In genomic region chr11:75167643-75168589, GRCm38 (mm10) we compare ENCODE assay signal across 8 mouse cellular contexts. TPM values are rescaled to one million over a fixed set of nuclear protein-coding genes. Genes with fewer than 3 reads are reported as not detected.
A peak's percentile ranks its signal among the peaks of the same experiment; 100 is the strongest.
DNase-seq lines count a peak whose midpoint lies in the region; ATAC-seq and TF ChIP-seq lines count a peak whose summit lies in the region.

No protein-coding gene starts in this region.

- peaks cover 0 to 15% of the 10 kb centered on the region in 2 experiments; a peak in 2 of 4 replicates for H3K36me3 ChIP-seq in MEL (ENCODE audit: control insufficient read depth in 1 of 2, insufficient read depth in 2 of 2, low read length in 2 of 2)
- peaks cover 9% of the 10 kb centered on the region for H3K36me3 ChIP-seq in heart, adult 2 months (ENCODE audit: control insufficient read depth, insufficient read depth, low read length)
- H3K36me3 ChIP-seq in kidney, embryonic 15.5 days = peaks cover 32% of the 10 kb centered on the region
- H3K36me3 ChIP-seq in midbrain, embryonic 16.5 days (ENCODE audit: control insufficient read depth, insufficient read depth, low read length) = peaks cover 5% of the 10 kb centered on the region; the same call in 1 of the 2 replicates

- peak overlapping the region; percentile 85 for H3K9ac ChIP-seq in MEL (ENCODE audit: control insufficient read depth, low read depth, low read length, poor library complexity, severe bottlenecking)
- peak overlapping the region; percentile 85 for H3K9ac ChIP-seq in heart, adult 2 months (ENCODE audit: low read depth, low read length)
- peak overlapping the region; percentile 67 for H3K9ac ChIP-seq in kidney, embryonic 15.5 days
- H3K9ac ChIP-seq in midbrain, embryonic 16.5 days (ENCODE audit: low read depth, low read length) = peak overlapping the region; percentile 68

- H3K4me1 ChIP-seq in MEL (ENCODE audit: control insufficient read depth in 1 of 2, insufficient read depth in 2 of 2, low read length in 2 of 2) = peaks cover 0 to 22% of the 10 kb centered on the region in 2 experiments; a peak in 2 of 4 replicates
- H3K4me1 ChIP-seq in heart, adult 2 months (ENCODE audit: control insufficient read depth, insufficient read depth, low read length) = peaks cover 17% of the 10 kb centered on the region
- H3K4me1 ChIP-seq in kidney, embryonic 15.5 days = peaks cover 92% of the 10 kb centered on the region
- peaks cover 37% of the 10 kb centered on the region for H3K4me1 ChIP-seq in midbrain, embryonic 16.5 days (ENCODE audit: control insufficient read depth, insufficient read depth, low read length)

- no peak overlapping the region for H3K27ac ChIP-seq in MEL (ENCODE audit: control insufficient read depth, low read depth, low read length)
- peak overlapping the region; percentile 96 for H3K27ac ChIP-seq in heart, adult 2 months
- peak overlapping the region; percentile 95 for H3K27ac ChIP-seq in kidney, embryonic 15.5 days
- no peak overlapping the region; the same call in 1 of the 2 replicates for H3K27ac ChIP-seq in midbrain, embryonic 16.5 days (ENCODE audit: low read length)

- no peak for TF ChIP-seq RAD21 in MEL (IDR thresholded peaks at IDR 0.05; ENCODE audit: low read depth, low read length)

- WGBS in heart, adult 2 months = 15% methylated on average over 63 of the region's 63 CpGs
- 3% methylated on average over 54 of the region's 63 CpGs for WGBS in kidney, embryonic 15.5 days
- 5% methylated on average over 36 of the region's 63 CpGs for WGBS in midbrain, embryonic 16.5 days

- intact Hi-C loops in heart, adult 2 months (cut with DNase I) = loop anchor here (2.0 to 10.0 kb wide), 2 partner anchors 29 to 333 kb away; partner anchors contain the start of gene Mnt

- no peak for TF ChIP-seq EP300 in MEL (IDR thresholded peaks at IDR 0.05; ENCODE audit: low read depth in 1 of 2, low read length in 2 of 2)
- no peak for TF ChIP-seq EP300 in heart, adult 2 months (IDR thresholded peaks at IDR 0.05; ENCODE audit: insufficient read depth, low read depth, low read length)

- ATAC-seq in kidney, embryonic 15.5 days (replicated peaks; ENCODE audit: low FRiP score) = no peak
- no peak for ATAC-seq in midbrain, embryonic 16.5 days
- ATAC-seq in activated CD4-positive, CD25-positive, alpha-beta regulatory T cell, adult 4 months = no peak

- no peak; a peak in 1 of 4 replicates for TF ChIP-seq POLR2A in MEL (IDR thresholded peaks at IDR 0.05; ENCODE audit: control insufficient read depth in 1 of 2, insufficient read depth in 1 of 2, low read depth in 1 of 2, low read length in 2 of 2, poor library complexity in 1 of 2)
- TF ChIP-seq POLR2A in heart, adult 2 months (IDR thresholded peaks at IDR 0.05; ENCODE audit: insufficient read depth, low read depth, low read length) = peak; percentile 73

- peak overlapping the region; percentile 70 to 81 for H3K4me3 ChIP-seq in MEL (ENCODE audit: control insufficient read depth in 1 of 2, insufficient read depth in 1 of 2, low read depth in 2 of 2, low read length in 2 of 2)
- peak overlapping the region; percentile 65 for H3K4me3 ChIP-seq in heart, adult 2 months
- H3K4me3 ChIP-seq in kidney, embryonic 15.5 days (replicated peaks) = peak overlapping the region; percentile 72
- peak overlapping the region; percentile 51 for H3K4me3 ChIP-seq in midbrain, embryonic 16.5 days (ENCODE audit: low read depth, low read length)

- no peaks in the 10 kb centered on the region for H3K27me3 ChIP-seq in MEL (ENCODE audit: control insufficient read depth in 1 of 2, insufficient read depth in 2 of 2, low read length in 2 of 2)
- no peaks in the 10 kb centered on the region for H3K27me3 ChIP-seq in heart, adult 2 months (ENCODE audit: control insufficient read depth, insufficient read depth, low read length)
- peaks cover 92% of the 10 kb centered on the region for H3K27me3 ChIP-seq in kidney, embryonic 15.5 days
- peaks cover 54% of the 10 kb centered on the region for H3K27me3 ChIP-seq in midbrain, embryonic 16.5 days (ENCODE audit: control insufficient read depth, insufficient read depth, low read depth, low read length)

- H3K79me2 ChIP-seq in MEL (ENCODE audit: control insufficient read depth, insufficient read depth, low read length, poor library complexity) = peaks cover 32% of the 10 kb centered on the region
- no peaks in the 10 kb centered on the region; the same call in 1 of the 2 replicates for H3K79me2 ChIP-seq in heart, adult 2 months (replicated peaks; ENCODE audit: control insufficient read depth, insufficient read depth, low read length)

- H3K4me2 ChIP-seq in kidney, embryonic 15.5 days = peak overlapping the region; percentile 94
- peak overlapping the region; percentile 88 for H3K4me2 ChIP-seq in midbrain, embryonic 16.5 days (ENCODE audit: low read length)

- no peak for TF ChIP-seq CTCF in MEL (IDR thresholded peaks at IDR 0.05 in 2 of 3, conservative IDR thresholded peaks at IDR 0.05 in 1 of 3; ENCODE audit: control insufficient read depth in 1 of 3, insufficient read depth in 1 of 3, low read depth in 2 of 3, low read length in 3 of 3, poor library complexity in 1 of 3, severe bottlenecking in 1 of 3)
- TF ChIP-seq CTCF in heart, adult 2 months (IDR thresholded peaks at IDR 0.05) = no peak

- peak; percentile 74 to 75 for DNase-seq in heart, adult 18-20 months
- no peak for DNase-seq in heart, adult 8-10 months (ENCODE audit: low spot score)
- DNase-seq in MEL (ENCODE audit: low read depth, low spot score) = peak; percentile 55
- DNase-seq in heart, adult 2 months = peak; percentile 81 to 83
- DNase-seq in right cerebral cortex, adult 2 months (ENCODE audit: low spot score in 2 of 2) = no peak

- H3K9me3 ChIP-seq in MEL (replicated peaks; ENCODE audit: insufficient read depth, low read length) = no peaks in the 10 kb centered on the region
- no peaks in the 10 kb centered on the region for H3K9me3 ChIP-seq in kidney, embryonic 15.5 days (replicated peaks)
- H3K9me3 ChIP-seq in midbrain, embryonic 16.5 days (replicated peaks; ENCODE audit: control insufficient read depth, low read length, poor library complexity, severe bottlenecking) = no peaks in the 10 kb centered on the region

TF ChIP-seq in MEL, 35 proteins besides CTCF, POLR2A, EP300 and RAD21 (continues in another document):
- no peak for TF ChIP-seq NELFE (IDR thresholded peaks at IDR 0.05; ENCODE audit: low read depth, low read length)
- no peak for TF ChIP-seq MAFK (IDR thresholded peaks at IDR 0.05; ENCODE audit: borderline replicate concordance, low read depth, low read length)
- TF ChIP-seq BHLHE40 (IDR thresholded peaks at IDR 0.05; ENCODE audit: borderline replicate concordance, low read depth, low read length) = no peak
- no peak for TF ChIP-seq TAL1 (IDR thresholded peaks at IDR 0.05; ENCODE audit: low read length)

RNA-seq across cellular contexts. Expression of gene Hic1, which starts 1.4 kb away (rescaled TPM):
- total RNA-seq in heart, adult 18-20 months (2021) = 10 to 100 TPM in 1 of 2 experiments, 1 to 10 TPM in 1; 6.6 to 11.5 TPM
- 10 to 100 TPM in 3 of 4 experiments, 1 to 10 TPM in 1; 7.6 to 19.4 (median 16.8) TPM for total RNA-seq in heart, adult 8-10 months (2022)
- 16.7 and 18.8 TPM in 2 replicates for total RNA-seq in MEL (2012; rRNA removed)
- 10 to 100 TPM in 1 of 2 experiments, not detected in 1; 18.2 TPM for polyA plus RNA-seq in MEL (2012; ENCODE audit: insufficient read depth in 1 of 2, insufficient read length in 2 of 2, low read depth in 1 of 2, low replicate concordance in 2 of 2, missing spikeins in 1 of 2)
- total RNA-seq in heart, adult 2 months (2021) = 10 to 100 TPM; 12.6 to 13.6 TPM
- 15.5 and 19.6 TPM in 2 replicates for polyA plus RNA-seq in heart, adult 2 months (2012; rRNA removed)
- polyA plus RNA-seq in kidney, embryonic 15.5 days (2015; fragmentation: Nextera tagmentation; extraction: Ambion mirVana) = 24.3 and 25.9 TPM in 2 replicates
- 1.3 and 1.8 TPM in 2 replicates for polyA plus RNA-seq in midbrain, embryonic 16.5 days (2015; fragmentation: Nextera tagmentation; extraction: Ambion mirVana)
- under 1 TPM in 1 of 2 experiments, not detected in 1; 0.38 TPM for polyA plus RNA-seq in activated CD4-positive, CD25-positive, alpha-beta regulatory T cell, adult 4 months (2017; shearing (Covaris generic))

RNA-seq across cellular contexts. Expression of gene Ovca2, which starts 10.7 kb away (rescaled TPM):
- total RNA-seq in heart, adult 18-20 months (2021) = 1 to 10 TPM; 5.5 to 7.0 TPM
- 1 to 10 TPM; 5.6 to 6.9 (median 5.9) TPM for total RNA-seq in heart, adult 8-10 months (2022)
- total RNA-seq in MEL (2012; rRNA removed) = 22.7 and 33.1 TPM in 2 replicates
- 10 to 100 TPM in 1 of 2 experiments, not detected in 1; 23.1 TPM for polyA plus RNA-seq in MEL (2012; ENCODE audit: insufficient read depth in 1 of 2, insufficient read length in 2 of 2, low read depth in 1 of 2, low replicate concordance in 2 of 2, missing spikeins in 1 of 2)
- total RNA-seq in heart, adult 2 months (2021) = 1 to 10 TPM; 5.7 to 6.1 TPM
- 11.1 and 16.7 TPM in 2 replicates for polyA plus RNA-seq in heart, adult 2 months (2012; rRNA removed)
- polyA plus RNA-seq in kidney, embryonic 15.5 days (2015; fragmentation: Nextera tagmentation; extraction: Ambion mirVana) = 25.3 and 27.0 TPM in 2 replicates
- polyA plus RNA-seq in midbrain, embryonic 16.5 days (2015; fragmentation: Nextera tagmentation; extraction: Ambion mirVana) = 13.3 and 14.5 TPM in 2 replicates
- 10 to 100 TPM; 28.4 to 32.8 TPM for polyA plus RNA-seq in activated CD4-positive, CD25-positive, alpha-beta regulatory T cell, adult 4 months (2017; shearing (Covaris generic))

RNA-seq across cellular contexts. Expression of gene Dph1, which starts 23.1 kb away (rescaled TPM):
- total RNA-seq in heart, adult 18-20 months (2021) = 1 to 10 TPM; 8.7 to 9.8 TPM
- 10 to 100 TPM in 2 of 4 experiments, 1 to 10 TPM in 2; 8.1 to 11.2 (median 9.7) TPM for total RNA-seq in heart, adult 8-10 months (2022)
- 54.2 and 59.5 TPM in 2 replicates for total RNA-seq in MEL (2012; rRNA removed)
- 10 to 100 TPM in 1 of 2 experiments, not detected in 1; 58.4 TPM for polyA plus RNA-seq in MEL (2012; ENCODE audit: insufficient read depth in 1 of 2, insufficient read length in 2 of 2, low read depth in 1 of 2, low replicate concordance in 2 of 2, missing spikeins in 1 of 2)
- 10 to 100 TPM in 1 of 2 experiments, 1 to 10 TPM in 1; 8.5 to 11.6 TPM for total RNA-seq in heart, adult 2 months (2021)
- polyA plus RNA-seq in heart, adult 2 months (2012; rRNA removed) = 21.7 and 32.9 TPM in 2 replicates
- polyA plus RNA-seq in kidney, embryonic 15.5 days (2015; fragmentation: Nextera tagmentation; extraction: Ambion mirVana) = 24.6 and 26.3 TPM in 2 replicates
- 12.5 and 14.0 TPM in 2 replicates for polyA plus RNA-seq in midbrain, embryonic 16.5 days (2015; fragmentation: Nextera tagmentation; extraction: Ambion mirVana)
- 1 to 10 TPM; 8.3 to 9.6 TPM for polyA plus RNA-seq in activated CD4-positive, CD25-positive, alpha-beta regulatory T cell, adult 4 months (2017; shearing (Covaris generic))

RNA-seq across cellular contexts. Expression of gene Rtn4rl1, which starts 25.7 kb away (rescaled TPM):
- total RNA-seq in heart, adult 18-20 months (2021) = 1 to 10 TPM; 5.7 TPM
- total RNA-seq in heart, adult 8-10 months (2022) = 1 to 10 TPM; 5.2 to 7.9 (median 6.8) TPM
- 0.35 and 0.46 TPM in 2 replicates for total RNA-seq in MEL (2012; rRNA removed)
- 1 to 10 TPM in 1 of 2 experiments, not detected in 1; 2.6 TPM for polyA plus RNA-seq in MEL (2012; ENCODE audit: insufficient read depth in 1 of 2, insufficient read length in 2 of 2, low read depth in 1 of 2, low replicate concordance in 2 of 2, missing spikeins in 1 of 2)
- total RNA-seq in heart, adult 2 months (2021) = 1 to 10 TPM; 8.4 to 9.4 TPM
- 7.5 and 10.4 TPM in 2 replicates for polyA plus RNA-seq in heart, adult 2 months (2012; rRNA removed)
- 3.4 and 3.6 TPM in 2 replicates for polyA plus RNA-seq in kidney, embryonic 15.5 days (2015; fragmentation: Nextera tagmentation; extraction: Ambion mirVana)
- 17.8 and 19.7 TPM in 2 replicates for polyA plus RNA-seq in midbrain, embryonic 16.5 days (2015; fragmentation: Nextera tagmentation; extraction: Ambion mirVana)
- polyA plus RNA-seq in activated CD4-positive, CD25-positive, alpha-beta regulatory T cell, adult 4 months (2017; shearing (Covaris generic)) = 1 to 10 TPM; 1.6 to 1.8 TPM

Comparison
In these comparisons a context has a peak if more than half of its experiments do, and no peak if none do; other contexts are left out.
1. DNase-seq: peak in heart, adult 18-20 months (2 of 2), MEL (single experiment) and heart, adult 2 months (2 of 2); none in heart, adult 8-10 months (single experiment) and right cerebral cortex, adult 2 months (0 of 2).
2. H3K27ac ChIP-seq: peak in heart, adult 2 months (single experiment) and kidney, embryonic 15.5 days (single experiment); none in MEL (single experiment) and midbrain, embryonic 16.5 days (single experiment).
3. Peak in every context shown above with its lines, with median percentiles within 50 percentile points of each other: H3K4me3 ChIP-seq and H3K9ac ChIP-seq.